Mouse (Mus musculus) C2C12 (cell line): ENCODE data around the gene Tmprss6. TPM values are rescaled to one million over a fixed set of nuclear protein-coding genes. Genes with fewer than 3 reads are reported as not detected.

Experiments
- H3K27me3 ChIP-seq: one replicate; pipeline ENCODE4 v1.6.1; 2011; ENCODE audit not compliant: control insufficient read depth, insufficient read depth, insufficient read length
- H3K36me3 ChIP-seq: one replicate; pipeline ENCODE4 v1.6.1; 2011; ENCODE audit not compliant: control insufficient read depth, insufficient read depth
- H3K4me3 ChIP-seq: one replicate; pipeline ENCODE4 v1.5.1; 2011; ENCODE audit warnings: mild to moderate bottlenecking, control low read depth; ENCODE audit not compliant: poor library complexity, insufficient read depth, severe bottlenecking
- H3K79me2 ChIP-seq: one replicate; pipeline ENCODE4 v1.6.1; 2011; ENCODE audit not compliant: control insufficient read depth, insufficient read depth
- H3K79me3 ChIP-seq: one replicate; pipeline ENCODE4 v1.6.1; 2011; ENCODE audit warnings: low read depth, control low read depth
- H3ac ChIP-seq: one replicate; pipeline ENCODE3; 2011; ENCODE audit warnings: low read depth; ENCODE audit not compliant: control insufficient read depth, insufficient read length
- CEBPB ChIP-seq: IDR thresholded peaks from one replicate; pipeline ENCODE4 v1.6.1; 2011; ENCODE audit warnings: low read depth, mild to moderate bottlenecking, control low read depth, moderate library complexity
- CTCF ChIP-seq: IDR thresholded peaks from one replicate; pipeline ENCODE4 v1.5.1; 2011; ENCODE audit not compliant: control insufficient read depth, insufficient read depth, insufficient read length
- FOSL1 ChIP-seq: IDR thresholded peaks from one replicate; pipeline ENCODE4 v1.8.0; 2011; ENCODE audit warnings: mild to moderate bottlenecking, low read length; ENCODE audit not compliant: poor library complexity, insufficient read depth, severe bottlenecking
- MAX ChIP-seq: IDR thresholded peaks from one replicate; pipeline ENCODE4 v1.6.1; 2011; ENCODE audit warnings: mild to moderate bottlenecking, control low read depth
- MYOD1 ChIP-seq: IDR thresholded peaks from one replicate; pipeline ENCODE4 v1.6.1; 2011; ENCODE audit warnings: low read depth; ENCODE audit not compliant: control insufficient read depth, insufficient read length
- MYOG ChIP-seq: IDR thresholded peaks from one replicate; pipeline ENCODE4 v1.6.1; 2011; ENCODE audit not compliant: control insufficient read depth, insufficient read length; ENCODE audit errors: extremely low read depth
- USF1 ChIP-seq: IDR thresholded peaks from one replicate; pipeline ENCODE4 v1.6.1; 2011; ENCODE audit warnings: low read depth, mild to moderate bottlenecking, control low read depth, moderate library complexity
- polyA plus RNA-seq: library from polyadenylated mRNA; unstranded; fragments of >200 nt; fragmentation: generic; extraction: Trizol; gene quantifications from one replicate; pipeline ENCODE4 v1.2.1, GENCODE M21; 2012; ENCODE audit warnings: missing spikeins

The Tmprss6 gene
- polyA plus RNA-seq, 1 experiment, result 0.06 TPM

GRCm38 (mm10) chr15:78510736-78511135 is 42.3 kb upstream of the Tmprss6 start:
- Histone ChIP-seq H3ac (no peak overlapping the region), H3K27me3 (no peaks in the 10 kb centered on the region), H3K79me3 (no peaks in the 10 kb centered on the region), H3K36me3 (no peaks in the 10 kb centered on the region), H3K4me3 (no peak overlapping the region), H3K79me2 (no peaks in the 10 kb centered on the region)
- TF ChIP-seq USF1 (no peak), MYOD1 (peak; percentile 65), MAX (no peak)

- Histone ChIP-seq H3K27me3 (no peaks in the 10 kb centered on the region), H3K79me2 (no peaks in the 10 kb centered on the region), H3ac (no peak overlapping the region), H3K36me3 (no peaks in the 10 kb centered on the region), H3K4me3 (no peak overlapping the region), H3K79me3 (no peaks in the 10 kb centered on the region)
- no peak for TF ChIP-seq MAX
- no peak for TF ChIP-seq MYOD1
- no peak for TF ChIP-seq CEBPB
- TF ChIP-seq MYOG, result no peak
- no peak for TF ChIP-seq FOSL1
- TF ChIP-seq USF1, result no peak
- TF ChIP-seq CTCF, result no peak
These were observed 41.7 kb upstream of the Tmprss6 start for GRCm38 (mm10) chr15:78510121-78510576.

GRCm38 (mm10) chr15:78509297-78509899 is 41.0 kb upstream of the Tmprss6 start:
- no peaks in the 10 kb centered on the region for H3K79me2 ChIP-seq

GRCm38 (mm10) chr15:78508443-78508842 is 40.0 kb upstream of the Tmprss6 start:
- no peak for TF ChIP-seq MYOG
- no peak for TF ChIP-seq FOSL1
- no peak for TF ChIP-seq USF1
- no peak for TF ChIP-seq MYOD1
- TF ChIP-seq CTCF, result no peak
- no peak for TF ChIP-seq CEBPB
- no peak for TF ChIP-seq MAX
- H3K27me3 ChIP-seq, result peaks cover under 1% of the 10 kb centered on the region

More at GRCm38 (mm10) chr15:78509297-78509899, 41.0 kb upstream of the Tmprss6 start:
- no peaks in the 10 kb centered on the region for H3K27me3 ChIP-seq
- H3K36me3 ChIP-seq, result no peaks in the 10 kb centered on the region
- TF ChIP-seq CTCF, result no peak
- peak; percentile 75 for TF ChIP-seq USF1
- TF ChIP-seq MYOD1, result no peak
- no peak overlapping the region for H3ac ChIP-seq
- no peaks in the 10 kb centered on the region for H3K79me3 ChIP-seq
- no peak overlapping the region for H3K4me3 ChIP-seq

DNA sequence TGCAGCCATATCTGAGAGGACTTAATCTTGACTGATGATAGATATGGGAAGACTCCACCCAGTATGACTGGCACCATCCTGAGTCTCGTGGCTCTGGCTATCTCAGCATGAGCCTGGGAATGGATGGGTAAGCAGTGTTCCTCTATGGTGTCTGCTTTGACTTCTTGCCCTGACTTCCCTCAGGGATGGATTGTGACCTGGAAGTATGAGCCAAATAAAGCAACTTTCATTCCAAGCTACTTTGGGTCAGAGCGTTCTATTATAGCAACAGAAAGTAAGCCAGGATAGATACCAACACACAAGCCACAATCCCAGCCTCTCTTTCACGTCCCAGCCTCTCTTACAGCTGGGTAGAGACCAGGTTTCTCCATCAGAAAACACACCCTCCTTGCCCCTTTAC is 37.1 kb upstream of the Tmprss6 start:
- Histone ChIP-seq H3K27me3 (peaks cover 22% of the 10 kb centered on the region), H3K79me3 (no peaks in the 10 kb centered on the region), H3K4me3 (no peak overlapping the region), H3ac (no peak overlapping the region), H3K79me2 (no peaks in the 10 kb centered on the region), H3K36me3 (no peaks in the 10 kb centered on the region)
- no peak for TF ChIP-seq CEBPB
- TF ChIP-seq MYOD1, result no peak
- TF ChIP-seq MYOG, result no peak
- no peak for TF ChIP-seq CTCF
- no peak for TF ChIP-seq MAX
- no peak for TF ChIP-seq FOSL1
- no peak for TF ChIP-seq USF1

More at GRCm38 (mm10) chr15:78508443-78508842, 40.0 kb upstream of the Tmprss6 start:
- no peaks in the 10 kb centered on the region for H3K79me2 ChIP-seq
- H3K36me3 ChIP-seq, result no peaks in the 10 kb centered on the region
- no peaks in the 10 kb centered on the region for H3K79me3 ChIP-seq
- no peak overlapping the region for H3K4me3 ChIP-seq
- no peak overlapping the region for H3ac ChIP-seq

GRCm38 (mm10) chr15:78504816-78505215 is 36.4 kb upstream of the Tmprss6 start:
- H3K27me3 ChIP-seq, result peaks cover 28% of the 10 kb centered on the region
- H3K79me3 ChIP-seq, result no peaks in the 10 kb centered on the region
- H3K36me3 ChIP-seq, result no peaks in the 10 kb centered on the region
- H3K79me2 ChIP-seq, result no peaks in the 10 kb centered on the region
- H3K4me3 ChIP-seq, result no peak overlapping the region
- TF ChIP-seq CEBPB, result no peak
- TF ChIP-seq MAX, result no peak
- no peak for TF ChIP-seq MYOD1
- no peak for TF ChIP-seq USF1
- no peak for TF ChIP-seq FOSL1
- H3ac ChIP-seq, result no peak overlapping the region
